Mouse (Mus musculus): ENCODE data around the gene Nxn.

GRCm38 (mm10) chr11:76298457-76299000 lies 100.4 kb downstream of the Nxn start:
- TF ChIP-seq CTCF (IDR thresholded peaks at IDR 0.05; ENCODE audit: low read depth) (peak; percentile 17; the same call in 1 of the 2 replicates), EP300 (IDR thresholded peaks at IDR 0.05; ENCODE audit: low read depth) (no peak)

All from heart, postnatal 0 days (tissue).